Mouse (Mus musculus) CH12.LX (cell line): ENCODE measurements at regions not wholly inside any gene's neighbourhood (a gene's known extent, or its start where the extent isn't known, plus 50 kb on each side); places are given as distances from the start of the nearest gene placed in this dataset.

Source experiments
- CHD1 ChIP-seq: IDR thresholded peaks from 2 replicates; pipeline ENCODE4 v1.6.1; 2012; ENCODE audit warnings: low read depth, low read length, improper control_type of control experiment, inconsistent platforms
- EP300 ChIP-seq: IDR thresholded peaks from 2 replicates; pipeline ENCODE4 v1.6.1; 2011; ENCODE audit warnings: low read length, improper control_type of control experiment
- JUND ChIP-seq: conservative IDR thresholded peaks from 2 replicates; pipeline ENCODE4 v1.6.1; 2011; ENCODE audit warnings: low read depth, low read length, improper control_type of control experiment
- MEF2A ChIP-seq: IDR thresholded peaks from 2 replicates; pipeline ENCODE4 v1.6.1; 2014; ENCODE audit warnings: low read depth, mild to moderate bottlenecking, inconsistent platforms, low read length, improper control_type of control experiment, borderline replicate concordance
- POLR2A ChIP-seq: IDR thresholded peaks from 2 replicates; pipeline ENCODE4 v1.6.1; 2011; ENCODE audit warnings: low read depth, mild to moderate bottlenecking, improper control_type of control experiment, low read length
- RAD21 ChIP-seq: IDR thresholded peaks from 2 replicates; pipeline ENCODE4 v1.6.1; 2011; ENCODE audit warnings: low read depth, mild to moderate bottlenecking, low read length, improper control_type of control experiment, moderate library complexity

- TF ChIP-seq CHD1, result no peak
- TF ChIP-seq POLR2A, result no peak
- TF ChIP-seq EP300, result no peak
- no peak for TF ChIP-seq JUND
- TF ChIP-seq MEF2A, result no peak
- no peak for TF ChIP-seq RAD21
These were observed 119.9 kb downstream of the Plod2 start for GRCm38 (mm10) chr9:92661938-92662337.
